Mouse (Mus musculus): ENCODE measurements around the gene Actn1. TPM values are rescaled to one million over a fixed set of nuclear protein-coding genes. Genes with fewer than 3 reads are reported as not detected.
"Not testable (repeated sequence)": the region's sequence is repeated elsewhere in the genome, so short reads cannot be mapped to it uniquely, and the experiment has no call there.

Gene Actn1
- polyA plus RNA-seq (2015; fragmentation: Nextera tagmentation; extraction: Ambion mirVana), result 7.9 and 9.4 TPM in 2 replicates

DNA sequence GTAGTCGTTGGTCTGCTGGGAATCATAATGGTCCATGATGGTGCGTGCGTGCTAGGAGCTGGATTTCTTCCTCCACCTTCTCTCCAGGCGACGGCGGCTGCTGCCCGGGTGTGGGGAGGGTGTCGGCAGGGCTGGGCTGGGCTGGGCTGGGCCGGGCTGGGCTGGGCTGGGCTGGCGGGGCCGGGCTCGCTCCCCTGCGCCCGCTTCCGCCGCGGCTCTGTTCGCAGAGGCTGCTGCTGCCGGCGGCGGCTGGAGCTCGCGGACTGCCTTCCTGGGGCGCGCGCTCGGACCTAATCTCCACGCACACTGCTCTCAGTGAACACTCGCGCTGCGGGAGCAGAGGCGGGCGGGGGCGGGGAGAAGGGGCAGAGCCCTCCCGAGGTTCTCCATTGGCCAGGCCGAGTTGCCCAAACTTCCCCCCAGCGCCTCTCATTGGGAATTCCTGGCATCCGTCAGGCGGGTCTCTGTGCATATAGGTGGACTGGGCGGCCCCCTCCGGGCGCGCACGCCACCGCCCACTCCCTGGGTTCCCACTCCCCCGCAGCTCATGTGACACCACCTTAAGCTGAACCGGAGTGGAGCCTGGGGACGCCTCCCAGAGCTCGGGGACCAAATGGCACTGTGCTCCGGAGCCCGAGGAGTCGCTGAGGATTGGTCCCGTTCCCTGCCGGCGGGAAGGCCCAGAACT is at the start of gene Actn1:
Actn1 (minus strand) TSS at position 316 of the 688 bp plus-strand sequence.
- Histone ChIP-seq H3K36me3 (replicated peaks) (no peaks in the 10 kb centered on the region), H3K4me3 (replicated peaks) (peak within 1 kb of the TSS; percentile 62), H3K9me3 (replicated peaks) (no peaks in the 10 kb centered on the region), H3K9ac (peak within 1 kb of the TSS; percentile 53), H3K27me3 (peaks cover 59% of the 10 kb centered on the region), H3K4me2 (peak within 1 kb of the TSS; percentile 64), H3K4me1 (replicated peaks) (peaks cover 5% of the 10 kb centered on the region; the same call in 1 of the 2 replicates), H3K27ac (replicated peaks) (peak within 1 kb of the TSS; percentile 76)
- peak; percentile 86 for ATAC-seq (ENCODE audit: insufficient read depth)
- under 1% methylated on average over 54 of the region's 55 CpGs for WGBS (ENCODE audit: insufficient replicate concordance)

DNA sequence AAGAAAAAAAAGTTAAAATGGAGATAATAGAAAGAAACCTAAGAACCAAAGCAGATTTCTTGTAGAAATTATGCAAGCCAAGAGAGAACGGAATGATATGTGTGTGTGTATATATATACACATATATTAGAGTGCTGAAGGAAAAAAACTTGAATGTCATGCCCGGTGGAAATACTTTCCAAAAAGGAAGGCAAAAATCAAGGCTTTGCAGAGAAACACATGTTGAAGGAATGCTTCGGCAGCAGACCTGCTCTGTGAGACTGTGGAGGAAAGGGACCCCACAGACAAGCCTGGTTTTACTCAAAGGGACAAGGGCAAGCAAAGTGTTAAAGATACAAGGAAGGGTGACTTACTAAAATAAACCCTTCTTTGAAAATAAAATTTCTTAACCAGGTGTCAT is 47.4 kb upstream of the Actn1 start:
- Histone ChIP-seq H3K27ac (replicated peaks) (no peak overlapping the region), H3K36me3 (replicated peaks) (no peaks in the 10 kb centered on the region), H3K4me3 (replicated peaks) (no peak overlapping the region), H3K9me3 (replicated peaks) (no peaks in the 10 kb centered on the region), H3K27me3 (no peaks in the 10 kb centered on the region), H3K4me2 (no peak overlapping the region), H3K4me1 (replicated peaks) (no peaks in the 10 kb centered on the region; the same call in 1 of the 2 replicates), H3K9ac (no peak overlapping the region)
- WGBS (ENCODE audit: insufficient replicate concordance), result 72% methylated on average over 3 of the region's 3 CpGs
- ATAC-seq (ENCODE audit: insufficient read depth), result no peak

GRCm38 (mm10) chr12:80304518-80304917 is 44.3 kb upstream of the Actn1 start:
- WGBS (ENCODE audit: insufficient replicate concordance), result 75% methylated on average over 3 of the region's 3 CpGs
- no peaks in the 10 kb centered on the region for H3K4me1 ChIP-seq (replicated peaks)
- no peak for ATAC-seq (ENCODE audit: insufficient read depth)
- H3K27me3 ChIP-seq, result no peaks in the 10 kb centered on the region
- no peak overlapping the region for H3K9ac ChIP-seq
- no peaks in the 10 kb centered on the region for H3K36me3 ChIP-seq (replicated peaks)
- no peak overlapping the region for H3K4me2 ChIP-seq
- H3K9me3 ChIP-seq (replicated peaks), result no peaks in the 10 kb centered on the region
- no peak overlapping the region for H3K27ac ChIP-seq (replicated peaks)
- H3K4me3 ChIP-seq (replicated peaks), result no peak overlapping the region

DNA sequence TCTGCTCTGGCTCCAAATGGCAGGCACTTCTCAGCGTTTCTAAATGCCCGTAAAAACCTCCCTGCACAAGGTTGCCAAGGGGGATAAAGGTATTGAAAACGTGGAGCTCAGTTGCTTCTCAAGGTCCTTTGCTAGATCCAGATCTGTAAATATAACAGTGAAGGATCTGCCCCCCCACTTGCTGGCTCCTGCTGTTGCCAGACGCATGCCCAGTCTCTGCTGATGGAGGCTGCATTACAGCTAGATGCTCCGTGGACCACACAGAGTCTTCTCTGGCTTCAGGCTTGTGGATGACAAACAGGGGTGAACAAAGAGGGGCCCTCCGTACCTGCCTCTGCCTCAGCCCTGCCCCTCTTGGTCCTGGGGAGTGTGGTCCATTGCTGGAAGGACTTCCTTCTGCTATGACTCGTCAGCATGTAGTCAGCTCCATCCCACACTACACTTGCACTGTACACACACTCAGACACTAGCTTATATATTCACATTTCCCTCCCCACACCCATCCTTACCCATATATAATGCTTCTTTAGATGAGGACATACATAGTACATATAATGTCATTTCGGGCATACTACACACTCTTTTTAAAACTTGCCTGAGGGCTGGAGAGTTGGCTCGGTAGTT is 40.8 kb upstream of the Actn1 start:
- no peak overlapping the region for H3K27ac ChIP-seq (replicated peaks)
- H3K9ac ChIP-seq, result no peak overlapping the region
- WGBS (ENCODE audit: insufficient replicate concordance), result 57% methylated on average over 9 of the region's 9 CpGs
- no peak overlapping the region for H3K4me2 ChIP-seq
- H3K4me3 ChIP-seq (replicated peaks), result no peak overlapping the region
- ATAC-seq (ENCODE audit: insufficient read depth), result no peak
- no peaks in the 10 kb centered on the region for H3K36me3 ChIP-seq (replicated peaks)
- H3K4me1 ChIP-seq (replicated peaks), result no peaks in the 10 kb centered on the region
- H3K9me3 ChIP-seq (replicated peaks), result no peaks in the 10 kb centered on the region
- H3K27me3 ChIP-seq, result no peaks in the 10 kb centered on the region

GRCm38 (mm10) chr12:80298714-80299113 is 38.5 kb upstream of the Actn1 start:
- Histone ChIP-seq H3K4me1 (replicated peaks) (no peaks in the 10 kb centered on the region), H3K27ac (replicated peaks) (no peak overlapping the region), H3K9me3 (replicated peaks) (no peaks in the 10 kb centered on the region), H3K36me3 (replicated peaks) (no peaks in the 10 kb centered on the region), H3K4me3 (replicated peaks) (no peak overlapping the region), H3K4me2 (no peak overlapping the region), H3K9ac (no peak overlapping the region), H3K27me3 (no peaks in the 10 kb centered on the region)
- 48% methylated on average over 6 of the region's 6 CpGs for WGBS (ENCODE audit: insufficient replicate concordance)
- ATAC-seq (ENCODE audit: insufficient read depth), result no peak

- Histone ChIP-seq H3K27me3 (no peaks in the 10 kb centered on the region), H3K4me1 (replicated peaks) (no peaks in the 10 kb centered on the region)
Measured at GRCm38 (mm10) chr12:80291895-80292435, 31.8 kb upstream of the Actn1 start.

GRCm38 (mm10) chr12:80290964-80291363 is 30.8 kb upstream of the Actn1 start:
- no peaks in the 10 kb centered on the region for H3K9me3 ChIP-seq (replicated peaks)
- ATAC-seq (ENCODE audit: insufficient read depth), result no peak
- H3K27me3 ChIP-seq, result no peaks in the 10 kb centered on the region
- no peak overlapping the region for H3K4me2 ChIP-seq
- no peaks in the 10 kb centered on the region for H3K36me3 ChIP-seq (replicated peaks)
- no peak overlapping the region for H3K4me3 ChIP-seq (replicated peaks)
- H3K27ac ChIP-seq (replicated peaks), result no peak overlapping the region
- H3K4me1 ChIP-seq (replicated peaks), result no peaks in the 10 kb centered on the region
- 62% methylated on average over 8 of the region's 8 CpGs for WGBS (ENCODE audit: insufficient replicate concordance)
- H3K9ac ChIP-seq, result no peak overlapping the region

More at GRCm38 (mm10) chr12:80291895-80292435, 31.8 kb upstream of the Actn1 start:
- no peaks in the 10 kb centered on the region for H3K9me3 ChIP-seq (replicated peaks)
- no peak overlapping the region for H3K9ac ChIP-seq
- no peak overlapping the region for H3K4me3 ChIP-seq (replicated peaks)
- 59% methylated on average over 3 of the region's 3 CpGs for WGBS (ENCODE audit: insufficient replicate concordance)
- H3K4me2 ChIP-seq, result no peak overlapping the region
- H3K36me3 ChIP-seq (replicated peaks), result no peaks in the 10 kb centered on the region
- ATAC-seq (ENCODE audit: insufficient read depth), result no peak
- H3K27ac ChIP-seq (replicated peaks), result no peak overlapping the region

GRCm38 (mm10) chr12:80290483-80290882 is 30.3 kb upstream of the Actn1 start:
- ATAC-seq (ENCODE audit: insufficient read depth), result no peak
- 25% methylated on average over 4 of the region's 4 CpGs for WGBS (ENCODE audit: insufficient replicate concordance)
- Histone ChIP-seq H3K4me1 (replicated peaks) (no peaks in the 10 kb centered on the region), H3K9me3 (replicated peaks) (no peaks in the 10 kb centered on the region), H3K4me3 (replicated peaks) (no peak overlapping the region), H3K9ac (no peak overlapping the region), H3K27me3 (no peaks in the 10 kb centered on the region), H3K36me3 (replicated peaks) (no peaks in the 10 kb centered on the region), H3K4me2 (no peak overlapping the region), H3K27ac (replicated peaks) (no peak overlapping the region)

DNA sequence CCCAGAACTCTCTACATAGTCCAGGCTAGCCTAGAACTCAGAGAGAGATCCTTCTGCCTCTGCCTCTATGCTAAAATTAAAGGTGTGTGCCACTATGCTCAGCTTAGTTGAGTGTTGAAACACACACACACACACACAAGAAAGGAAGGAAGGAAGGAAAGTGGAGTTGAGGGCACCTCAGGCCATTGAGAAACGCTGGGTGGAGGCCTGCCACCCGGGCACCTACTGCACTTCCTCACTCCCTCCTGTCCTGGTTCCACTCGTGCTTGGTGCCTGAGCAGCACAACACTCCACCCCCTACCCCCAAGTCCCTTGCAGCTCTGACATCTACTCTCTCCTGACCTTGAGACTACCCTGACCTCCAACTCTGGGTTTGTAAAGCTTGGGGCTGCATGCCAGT is 29.6 kb upstream of the Actn1 start:
- no peak overlapping the region for H3K9ac ChIP-seq

GRCm38 (mm10) chr12:80285890-80286289 is 25.7 kb upstream of the Actn1 start:
- H3K4me3 ChIP-seq (replicated peaks), result no peak overlapping the region
- no peaks in the 10 kb centered on the region for H3K36me3 ChIP-seq (replicated peaks)
- H3K27ac ChIP-seq (replicated peaks), result no peak overlapping the region
- H3K9ac ChIP-seq, result no peak overlapping the region
- no peak overlapping the region for H3K4me2 ChIP-seq
- H3K4me1 ChIP-seq (replicated peaks), result peaks cover 5% of the 10 kb centered on the region; the same call in 1 of the 2 replicates
- no peaks in the 10 kb centered on the region for H3K27me3 ChIP-seq
- 32% methylated on average over 5 of the region's 5 CpGs for WGBS (ENCODE audit: insufficient replicate concordance)
- ATAC-seq (ENCODE audit: insufficient read depth), result no peak
- H3K9me3 ChIP-seq (replicated peaks), result no peaks in the 10 kb centered on the region

More for the DNA sequence above, 29.6 kb upstream of the Actn1 start:
- WGBS (ENCODE audit: insufficient replicate concordance), result 13% methylated on average over 3 of the region's 3 CpGs
- Histone ChIP-seq H3K9me3 (replicated peaks) (no peaks in the 10 kb centered on the region), H3K4me3 (replicated peaks) (no peak overlapping the region), H3K27ac (replicated peaks) (no peak overlapping the region), H3K4me2 (no peak overlapping the region), H3K27me3 (no peaks in the 10 kb centered on the region), H3K36me3 (replicated peaks) (no peaks in the 10 kb centered on the region), H3K4me1 (replicated peaks) (no peaks in the 10 kb centered on the region)
- no peak for ATAC-seq (ENCODE audit: insufficient read depth)

DNA sequence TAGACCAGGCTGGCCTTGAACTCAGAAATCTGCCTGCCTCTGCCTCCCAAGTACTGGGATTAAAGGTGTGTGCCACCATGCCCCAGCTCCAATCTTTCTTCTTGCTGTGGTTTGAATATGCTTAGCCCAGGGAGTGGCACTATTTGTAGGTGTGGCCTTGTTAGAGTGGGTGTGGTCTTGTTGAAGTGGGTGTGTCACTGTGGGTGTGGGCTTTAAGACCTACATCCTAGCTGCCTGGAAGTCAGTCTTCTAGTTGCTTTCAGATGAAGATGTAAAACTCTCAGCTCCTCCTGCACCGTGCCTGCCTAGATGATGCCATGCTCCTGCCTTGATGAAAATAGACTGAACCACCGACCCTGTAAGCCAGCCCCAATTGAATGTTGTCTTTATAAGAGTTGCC is 24.1 kb upstream of the Actn1 start:
- H3K36me3 ChIP-seq (replicated peaks); H3K9me3 ChIP-seq (replicated peaks); H3K4me3 ChIP-seq (replicated peaks); ATAC-seq (ENCODE audit: insufficient read depth); H3K4me1 ChIP-seq (replicated peaks); H3K27me3 ChIP-seq; H3K27ac ChIP-seq (replicated peaks); H3K4me2 ChIP-seq; H3K9ac ChIP-seq: not testable (repeated sequence)
- 66% methylated on average over 2 of the region's 2 CpGs for WGBS (ENCODE audit: insufficient replicate concordance)
